Mouse (Mus musculus) macrophage (primary cell): Measurements from ENCODE around the gene Med21. TPM values are rescaled to one million over a fixed set of nuclear protein-coding genes. Genes with fewer than 3 reads are reported as not detected.

Experiments
- H3K27ac ChIP-seq: fragments of 350-480 bp; formaldehyde crosslinking; 2 replicates; pipeline ENCODE4 v1.9.0; 2021
- H3K36me3 ChIP-seq: fragments of 350-480 bp; formaldehyde crosslinking; 2 replicates; pipeline ENCODE4 v1.9.0; 2021; ENCODE audit errors: inconsistent target
- H3K4me3 ChIP-seq: fragments of 350-480 bp; formaldehyde crosslinking; 2 replicates; pipeline ENCODE4 v1.9.0; 2021; ENCODE audit errors: inconsistent target
- H3K79me2 ChIP-seq: fragments of 350-480 bp; formaldehyde crosslinking; 2 replicates; pipeline ENCODE4 v1.9.0; 2021; ENCODE audit errors: inconsistent target
- WGBS: methylation state at CpG from one replicate; pipeline ENCODE4 v1.1.7; 2026; ENCODE audit warnings: inconsistent platforms; ENCODE audit not compliant: missing documents; 5-methylcytosine and 5-hydroxymethylcytosine counted together
- polyA plus RNA-seq: library from polyadenylated mRNA; stranded (reverse); fragments of 250-400 nt; gene quantifications from 3 replicates; pipeline ENCODE4 v1.2.4, GENCODE M21; 2018; ENCODE audit warnings: inconsistent platforms

The Med21 gene
- polyA plus RNA-seq, 1 experiment from 2014 or later: 35.8 TPM

DNA sequence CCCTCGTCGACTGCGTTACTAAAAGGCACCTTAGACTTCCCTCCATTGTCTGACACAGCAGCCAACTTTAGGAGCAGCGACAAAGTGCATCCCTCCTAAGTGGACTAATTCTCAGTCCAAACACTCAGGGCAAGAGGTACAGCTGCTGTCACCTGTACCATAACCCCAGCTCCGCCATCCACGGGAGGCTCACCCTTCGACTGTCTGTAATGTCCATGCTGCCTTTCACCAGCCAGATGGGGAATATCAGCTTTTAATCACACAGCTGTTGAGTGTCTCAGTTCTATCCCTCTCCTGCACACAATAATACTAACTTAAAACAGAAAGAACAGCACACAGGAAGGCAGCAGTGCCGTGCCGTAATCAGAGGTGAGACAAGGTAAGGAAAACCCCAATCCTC, 9.9 kb upstream of the Med21 start:
- H3K27ac ChIP-seq: no peak overlapping the region
- no peak overlapping the region for H3K4me3 ChIP-seq
- 95% methylated on average over 9 of the region's 9 CpGs for WGBS
- no peaks in the 10 kb centered on the region for H3K36me3 ChIP-seq
- peaks cover 18% of the 10 kb centered on the region; the same call in 1 of the 2 replicates for H3K79me2 ChIP-seq

DNA sequence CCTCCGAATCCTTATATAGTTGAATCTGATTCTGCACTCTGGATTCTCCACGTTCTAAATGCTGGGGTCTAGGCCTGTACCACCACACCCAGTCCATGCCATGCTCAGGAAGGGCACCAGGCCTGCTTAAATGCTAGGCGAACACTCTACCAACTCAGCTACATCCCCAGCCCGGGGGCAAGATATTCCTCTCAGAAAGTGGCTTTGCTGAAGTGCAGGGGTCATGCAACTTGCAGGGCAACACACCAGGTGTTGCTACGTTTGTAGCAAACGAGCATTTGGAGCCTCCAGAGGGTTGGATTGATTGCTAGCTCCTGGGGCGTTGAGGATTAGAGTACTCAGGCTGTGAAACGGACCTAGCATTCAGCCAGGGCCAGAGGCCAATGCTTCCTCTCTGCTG, 9.2 kb upstream of the Med21 start:
- H3K4me3 ChIP-seq: peak overlapping the region; percentile 53; the same call in 1 of the 2 replicates
- WGBS: 76% methylated on average over 8 of the region's 8 CpGs
- H3K27ac ChIP-seq: no peak overlapping the region
- peaks cover 17% of the 10 kb centered on the region; the same call in 1 of the 2 replicates for H3K79me2 ChIP-seq
- no peaks in the 10 kb centered on the region for H3K36me3 ChIP-seq

DNA sequence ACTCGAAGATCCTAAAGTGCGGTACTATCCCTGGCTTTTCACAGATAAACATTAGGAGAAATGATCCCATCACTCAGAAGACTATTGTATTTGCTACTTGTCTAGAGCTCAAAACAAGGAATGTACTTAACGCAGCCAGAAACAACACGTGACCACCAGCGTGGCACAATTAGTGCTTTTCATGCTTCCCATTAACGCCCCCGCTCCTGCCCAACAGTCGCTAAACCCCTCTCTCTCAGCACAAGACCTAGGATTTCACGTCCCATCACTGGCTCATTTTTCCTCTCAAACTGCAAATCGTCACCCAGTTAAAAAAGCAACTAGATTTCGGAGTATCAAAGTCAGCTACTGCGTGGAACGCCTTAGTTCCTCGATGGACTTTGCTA, 8.7 kb upstream of the Med21 start:
- H3K27ac ChIP-seq: peak overlapping the region; percentile 37
- H3K79me2 ChIP-seq: peaks cover 15% of the 10 kb centered on the region; the same call in 1 of the 2 replicates
- peak overlapping the region; percentile 53 for H3K4me3 ChIP-seq
- 19% methylated on average over 14 of the region's 14 CpGs for WGBS
- H3K36me3 ChIP-seq: no peaks in the 10 kb centered on the region

DNA sequence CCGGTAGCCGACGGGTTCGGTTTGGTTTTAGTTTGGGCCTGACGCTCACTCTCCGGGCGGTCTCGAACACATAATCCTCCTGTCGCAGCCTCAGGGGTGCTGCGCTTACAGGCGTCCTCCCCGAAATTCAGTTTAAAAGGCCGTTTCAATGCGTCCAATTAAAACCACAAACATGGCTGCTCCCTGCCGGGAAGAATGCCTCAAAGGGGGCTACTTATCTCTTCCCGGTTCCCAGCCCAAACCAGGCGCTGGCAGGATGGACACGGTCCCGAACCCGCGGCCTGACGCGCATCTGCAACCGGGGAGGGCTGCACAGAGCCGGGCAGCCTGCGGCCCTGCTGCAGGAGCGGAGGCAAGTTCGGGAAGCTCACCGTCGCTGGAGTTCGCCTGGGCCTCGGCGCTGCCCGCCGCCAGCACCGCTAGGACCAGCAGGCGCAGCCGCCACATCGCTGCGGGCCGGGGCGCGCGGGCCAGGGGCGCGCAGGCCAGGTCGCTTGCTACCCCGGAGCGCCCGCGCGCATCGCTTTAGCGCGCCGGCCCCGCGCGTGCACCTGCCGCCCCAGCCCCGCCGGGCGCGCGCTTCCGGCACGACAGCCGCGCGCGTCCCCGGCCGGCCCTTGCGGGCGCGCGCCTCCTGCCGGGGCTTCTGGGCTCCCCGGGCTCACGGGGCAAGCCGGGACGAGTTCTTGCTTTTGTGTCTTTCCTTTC, 8.2 kb upstream of the Med21 start:
- WGBS: 4% methylated on average over 70 of the region's 82 CpGs
- Histone ChIP-seq H3K79me2 (peaks cover 12% of the 10 kb centered on the region; the same call in 1 of the 2 replicates), H3K27ac (peak overlapping the region; percentile 37)

DNA sequence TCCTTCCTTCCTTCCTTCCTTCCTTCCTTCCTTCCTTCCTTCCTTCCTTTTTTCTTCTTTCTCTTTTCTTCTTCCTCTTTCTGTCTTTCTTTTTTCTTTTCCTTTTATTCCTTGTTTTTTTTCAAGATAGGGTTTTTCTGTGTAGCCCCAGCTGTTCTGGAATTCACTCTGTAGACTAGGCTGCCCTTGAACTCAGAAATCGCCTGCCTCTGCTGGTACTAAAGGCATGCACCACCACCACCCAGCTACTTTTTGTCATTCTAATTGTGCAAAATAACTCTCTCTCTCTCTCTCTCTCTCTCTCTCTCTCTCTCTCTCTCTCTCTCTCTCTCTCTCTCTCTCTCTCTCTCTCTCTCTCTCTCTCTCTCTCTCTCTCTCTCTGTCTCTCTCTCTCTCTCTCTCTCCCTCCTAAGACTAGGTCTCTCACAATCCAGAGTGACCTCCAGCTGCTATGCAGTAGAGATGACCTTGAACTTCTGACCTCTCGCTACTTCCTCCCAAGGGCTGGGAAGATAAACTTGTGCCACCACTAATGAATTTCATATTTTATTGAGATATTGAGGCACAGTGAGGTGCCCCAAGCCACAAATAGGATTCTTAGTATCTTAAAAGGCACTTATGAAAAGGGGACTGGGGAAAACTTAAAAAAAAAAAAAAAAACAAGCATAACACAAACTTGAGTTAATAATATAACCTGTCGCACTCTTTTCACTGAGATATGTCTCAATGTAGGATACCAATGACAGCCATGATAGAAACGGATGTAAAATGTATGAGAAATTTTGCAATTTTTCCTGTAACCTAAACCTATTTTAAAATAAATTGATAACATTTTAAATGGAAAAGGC, 7.4 kb upstream of the Med21 start:
- no peaks in the 10 kb centered on the region for H3K36me3 ChIP-seq
- H3K79me2 ChIP-seq: peaks cover 11% of the 10 kb centered on the region; the same call in 1 of the 2 replicates
- H3K4me3 ChIP-seq: no peak overlapping the region
- H3K27ac ChIP-seq: no peak overlapping the region
- WGBS: 74% methylated on average over 4 of the region's 4 CpGs

More for the DNA sequence above, 8.2 kb upstream of the Med21 start:
- Histone ChIP-seq H3K36me3 (no peaks in the 10 kb centered on the region), H3K4me3 (peak overlapping the region; percentile 53)

DNA sequence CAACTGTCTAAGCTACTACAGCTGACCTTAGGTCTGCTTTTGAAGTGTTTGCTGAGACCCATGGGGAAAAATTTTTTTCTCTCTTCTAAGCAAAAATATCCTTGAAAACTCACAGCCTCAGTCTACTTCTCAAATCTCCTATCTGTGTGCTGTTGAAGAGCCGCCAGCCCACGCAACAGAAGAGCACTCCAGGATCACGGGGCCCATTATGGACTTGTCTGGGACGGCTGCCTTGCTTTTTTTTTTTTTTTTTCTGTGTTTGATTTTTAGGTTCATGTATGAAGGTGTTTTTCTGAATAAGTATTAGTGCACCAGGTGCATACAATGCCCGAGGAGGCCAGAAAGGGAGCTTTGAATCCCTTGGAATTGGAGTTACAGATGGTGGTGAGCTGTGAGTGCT, 5.9 kb upstream of the Med21 start:
- 100% methylated on average over 5 of the region's 5 CpGs for WGBS
- Histone ChIP-seq H3K27ac (no peak overlapping the region), H3K79me2 (peaks cover 11% of the 10 kb centered on the region; the same call in 1 of the 2 replicates), H3K4me3 (no peak overlapping the region), H3K36me3 (no peaks in the 10 kb centered on the region)

DNA sequence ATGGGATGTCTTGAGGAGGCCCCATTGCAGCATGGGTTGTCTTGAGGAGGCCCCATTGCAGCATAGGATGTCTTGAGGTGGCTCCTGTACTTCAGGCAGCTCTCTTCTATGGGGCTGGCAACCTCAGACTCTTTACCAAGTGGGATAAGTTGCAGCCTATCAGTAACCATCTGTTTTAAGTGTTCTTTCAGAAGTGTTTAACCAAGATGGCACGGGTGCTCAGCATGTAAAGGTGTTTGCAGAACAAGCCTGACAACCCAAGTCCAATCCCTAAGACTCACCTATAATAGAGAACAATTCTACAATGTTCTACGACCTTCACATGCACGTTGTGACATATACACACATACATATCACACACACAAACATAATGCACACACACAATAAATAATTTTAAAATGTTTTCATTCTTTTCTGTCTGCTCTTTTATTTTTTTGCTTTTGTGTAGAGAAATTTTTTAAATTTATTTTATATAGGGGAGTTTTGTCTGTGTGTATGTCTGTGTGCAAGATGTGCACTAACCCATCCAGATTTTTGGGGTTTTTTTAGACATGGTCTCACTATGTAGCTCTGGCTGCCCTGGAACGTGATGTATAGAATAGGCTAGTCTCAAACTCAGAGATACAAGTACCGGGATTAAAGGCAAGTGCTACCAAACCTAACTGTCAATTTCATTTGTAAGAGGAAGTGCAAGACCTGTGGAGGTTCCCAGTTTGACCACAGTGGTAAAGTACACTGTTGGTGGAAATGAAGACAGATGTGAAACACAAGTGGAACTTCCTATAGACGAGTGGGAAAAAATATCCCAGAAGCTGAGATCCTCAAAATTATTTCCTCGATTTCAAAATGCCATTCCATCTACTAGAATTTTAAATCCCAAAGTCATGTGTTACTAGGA, 2.0 kb upstream of the Med21 start:
- no peak overlapping the region for H3K4me3 ChIP-seq
- WGBS: 41% methylated on average over 6 of the region's 7 CpGs
- H3K36me3 ChIP-seq: no peaks in the 10 kb centered on the region
- peaks cover 27% of the 10 kb centered on the region for H3K79me2 ChIP-seq
- no peak overlapping the region for H3K27ac ChIP-seq

DNA sequence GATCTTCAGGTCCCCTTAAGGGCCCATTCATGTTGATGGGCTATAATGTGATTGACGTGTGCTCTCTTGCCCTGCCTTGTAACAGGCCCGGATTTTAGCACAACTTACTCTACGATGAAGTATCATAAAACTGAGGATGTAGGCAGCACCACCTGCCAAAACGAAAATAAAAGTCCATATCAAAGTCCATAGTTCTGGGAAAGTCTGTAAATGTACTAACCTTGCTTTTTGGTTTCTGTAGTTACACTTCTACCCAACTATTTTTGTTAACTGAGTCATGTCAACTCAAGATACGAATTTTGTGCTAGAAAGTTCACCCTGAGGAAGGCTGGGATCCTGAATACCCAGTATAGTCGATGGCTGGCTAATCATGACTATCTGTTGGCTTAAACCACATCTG, 1.4 kb upstream of the Med21 start:
- H3K27ac ChIP-seq: 0 out of 2 replicates have a peak overlapping the region, but pooled peaks have one; percentile 32
- no peak overlapping the region for H3K4me3 ChIP-seq
- no peaks in the 10 kb centered on the region for H3K36me3 ChIP-seq
- peaks cover 34% of the 10 kb centered on the region for H3K79me2 ChIP-seq
- 52% methylated on average over 6 of the region's 6 CpGs for WGBS

DNA sequence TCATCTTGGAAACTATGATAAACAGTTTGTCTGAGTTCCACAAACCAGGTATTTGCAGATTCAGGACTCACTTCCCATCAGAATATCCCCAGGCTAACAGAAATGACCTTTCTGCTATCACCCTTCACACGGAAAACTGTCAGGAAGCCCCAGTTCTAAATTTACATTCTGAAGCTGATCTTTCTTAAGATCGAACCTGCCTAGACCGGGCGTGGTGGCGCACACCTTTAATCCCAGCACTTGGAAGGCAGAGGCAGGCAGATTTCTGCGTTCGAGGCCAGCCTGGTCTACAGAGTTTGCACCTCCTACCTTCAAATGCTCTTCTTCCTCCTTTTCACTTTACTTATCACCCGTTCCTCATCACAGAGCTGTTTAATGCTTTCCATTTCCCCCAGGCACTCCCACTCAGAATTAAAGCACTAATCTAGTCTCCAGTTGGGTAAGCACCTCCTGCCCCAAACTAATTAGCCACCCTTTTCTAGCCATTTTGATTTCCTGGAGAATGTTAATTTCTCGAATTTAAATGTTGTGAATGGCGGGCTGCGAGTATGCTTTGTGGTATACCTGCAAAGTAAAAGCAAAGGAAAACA, 631 bp upstream of the Med21 start:
- H3K79me2 ChIP-seq: peaks cover 41% of the 10 kb centered on the region
- H3K36me3 ChIP-seq: no peaks in the 10 kb centered on the region
- 45% methylated on average over 8 of the region's 11 CpGs for WGBS
- H3K4me3 ChIP-seq: peak overlapping the region; percentile 23; the same call in 1 of the 2 replicates
- H3K27ac ChIP-seq: peak overlapping the region; percentile 32

DNA sequence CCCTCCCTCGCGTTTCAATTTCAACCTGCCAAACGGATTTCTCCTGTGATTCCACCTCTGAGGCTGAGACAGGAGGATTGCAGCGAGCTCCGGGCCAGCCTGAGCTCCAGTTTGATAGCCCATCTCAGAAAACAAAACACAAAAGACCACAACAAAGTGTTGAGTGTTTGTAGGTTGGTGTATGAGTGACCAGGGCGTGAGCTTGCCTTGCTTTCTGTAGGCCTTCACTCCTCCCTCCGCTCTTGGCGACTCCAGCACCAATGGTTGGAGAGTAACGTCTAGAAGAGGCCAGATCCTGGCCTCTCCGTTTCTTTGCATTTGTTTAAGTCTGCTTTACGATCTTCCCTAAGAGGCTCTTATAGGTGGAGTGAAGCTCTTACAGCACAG, 830 bp downstream of the Med21 start:
- Histone ChIP-seq H3K27ac (peak overlapping the region; percentile 24; the same call in 1 of the 2 replicates), H3K4me3 (peak overlapping the region; percentile 81), H3K79me2 (peaks cover 54% of the 10 kb centered on the region), H3K36me3 (no peaks in the 10 kb centered on the region)
- WGBS: 25% methylated on average over 11 of the region's 11 CpGs

DNA sequence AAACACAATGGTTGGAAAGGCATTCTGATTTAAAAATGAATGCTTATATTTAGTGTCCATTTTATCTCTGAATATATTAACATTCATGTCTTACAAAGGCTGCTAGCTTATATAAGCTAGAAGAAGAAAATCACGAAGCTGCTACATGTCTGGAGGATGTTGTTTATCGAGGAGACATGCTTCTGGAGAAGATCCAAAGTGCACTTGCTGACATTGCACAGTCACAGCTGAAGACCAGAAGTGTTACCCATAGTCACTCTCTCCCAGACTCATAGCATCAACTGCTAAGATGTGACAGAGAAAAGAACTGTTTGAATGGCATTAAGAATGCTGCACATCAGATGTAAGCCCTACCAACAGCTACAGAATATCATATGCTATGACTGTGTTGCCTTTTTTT, 7.7 kb downstream of the Med21 start:
- WGBS: 92% methylated on average over 2 of the region's 2 CpGs
- Histone ChIP-seq H3K36me3 (peaks cover 13% of the 10 kb centered on the region), H3K27ac (no peak overlapping the region), H3K79me2 (peaks cover 32% of the 10 kb centered on the region), H3K4me3 (no peak overlapping the region)

DNA sequence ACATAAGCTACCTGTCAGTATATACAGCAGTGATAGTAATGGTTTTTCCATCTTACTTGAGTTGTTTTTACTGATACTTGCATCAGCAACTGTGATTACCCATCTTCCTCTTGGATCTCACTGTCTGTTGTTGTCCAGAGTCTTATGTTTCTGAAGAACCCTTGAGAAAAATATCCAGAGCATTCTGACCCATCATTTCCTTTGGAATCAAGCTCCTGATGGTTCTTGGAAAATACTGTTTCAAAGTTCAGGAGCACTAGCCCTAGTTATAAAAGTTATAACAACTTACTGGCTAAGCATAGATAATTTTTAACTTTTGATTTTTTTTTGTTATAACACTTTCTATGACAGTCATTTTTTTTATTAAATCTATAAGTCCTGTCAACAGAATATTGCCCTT, 9.1 kb downstream of the Med21 start:
- no peak overlapping the region for H3K27ac ChIP-seq
- peaks cover 13% of the 10 kb centered on the region for H3K36me3 ChIP-seq
- H3K79me2 ChIP-seq: peaks cover 18% of the 10 kb centered on the region
- H3K4me3 ChIP-seq: no peak overlapping the region

DNA sequence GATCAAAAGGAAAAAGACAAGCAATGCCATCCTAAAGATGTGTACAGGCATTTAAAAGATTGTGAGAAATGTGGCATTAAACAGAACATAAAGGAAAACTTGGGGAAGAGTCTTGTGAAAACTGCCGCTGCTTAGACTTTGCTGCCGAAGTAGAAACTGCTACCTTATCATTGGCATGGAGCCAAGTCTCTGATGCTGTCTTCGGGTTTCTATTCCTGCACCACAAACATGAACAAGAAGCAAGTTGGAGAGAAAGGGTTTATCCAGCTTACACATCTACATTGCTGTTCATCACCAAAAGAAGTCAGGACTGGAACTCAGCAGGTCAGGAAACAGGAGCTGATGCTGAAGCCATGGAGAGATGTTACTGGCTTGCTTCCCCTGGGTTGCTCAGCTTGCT, 10.8 kb downstream of the Med21 start:
- WGBS: 87% methylated on average over 3 of the region's 3 CpGs
- H3K36me3 ChIP-seq: peaks cover 13% of the 10 kb centered on the region
- H3K27ac ChIP-seq: no peak overlapping the region
- no peak overlapping the region for H3K4me3 ChIP-seq
- H3K79me2 ChIP-seq: peaks cover 2% of the 10 kb centered on the region; the same call in 1 of the 2 replicates

DNA sequence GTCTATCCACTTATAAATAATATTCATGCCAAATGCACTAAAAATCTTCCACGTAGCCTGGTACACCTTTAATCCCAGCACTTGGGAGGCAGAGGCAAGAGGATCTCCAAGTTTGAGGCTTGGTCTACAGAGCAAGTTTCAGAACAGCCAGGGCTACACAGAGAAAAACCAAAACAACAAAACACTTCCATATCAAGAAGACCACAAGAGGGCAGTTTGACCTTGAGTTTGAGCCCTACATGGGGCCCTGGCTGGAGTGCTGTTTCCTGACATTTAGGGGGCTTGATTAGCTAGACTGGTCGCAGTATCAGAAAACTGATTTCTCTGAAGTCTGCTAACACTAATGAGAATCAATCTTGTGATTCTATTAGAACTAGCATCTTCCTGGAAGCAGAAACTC, 18.2 kb downstream of the Med21 start:
- Histone ChIP-seq H3K36me3 (no peaks in the 10 kb centered on the region), H3K27ac (no peak overlapping the region), H3K4me3 (no peak overlapping the region), H3K79me2 (no peaks in the 10 kb centered on the region)
- 63% methylated on average over 2 of the region's 2 CpGs for WGBS
